Mouse (Mus musculus): ENCODE measurements around the gene Acp7.

GRCm38 (mm10) chr7:28595751-28596435, 35.2 kb downstream of the Acp7 start:
- TF ChIP-seq CTCF (IDR thresholded peaks at IDR 0.05; ENCODE audit: borderline replicate concordance, insufficient read depth, low read depth, low read length) (no peak), POLR2A (IDR thresholded peaks at IDR 0.05; ENCODE audit: borderline replicate concordance, insufficient read depth, low read length) (no peak)
